Mouse (Mus musculus) liver, adult 2 months (tissue): ENCODE results near the gene Acp5. TPM values are rescaled to one million over a fixed set of nuclear protein-coding genes. Genes with fewer than 3 reads are reported as not detected.

Experiments used
- DNase-seq: peaks from one replicate; pipeline ENCODE4 v3.0.0-alpha.2; 2011; ENCODE audit warnings: low read depth, low spot score; ENCODE audit errors: extremely low read depth
- H3K27ac ChIP-seq: fragments of 200-500 bp; replicated peaks from 2 replicates; pipeline ENCODE4 v1.5.1; 2012; ENCODE audit warnings: low read depth, mild to moderate bottlenecking, control low read depth, inconsistent platforms, low read length; ENCODE audit not compliant: insufficient read depth
- H3K27me3 ChIP-seq: fragments of 200-500 bp; 2 replicates; pipeline ENCODE4 v1.6.1; 2012; ENCODE audit warnings: mild to moderate bottlenecking, moderate library complexity, low read length, inconsistent platforms; ENCODE audit not compliant: control insufficient read depth, insufficient read depth
- H3K36me3 ChIP-seq: fragments of 200-500 bp; 2 replicates; pipeline ENCODE4 v1.6.1; 2012; ENCODE audit warnings: low read length, inconsistent platforms; ENCODE audit not compliant: control insufficient read depth, insufficient read depth
- H3K4me1 ChIP-seq: fragments of 200-500 bp; 2 replicates; pipeline ENCODE4 v1.6.1; 2011; ENCODE audit warnings: low read length; ENCODE audit not compliant: control insufficient read depth, insufficient read depth
- H3K4me3 ChIP-seq: fragments of 200-500 bp; 2 replicates; pipeline ENCODE4 v1.5.1; 2011; ENCODE audit warnings: low read depth, mild to moderate bottlenecking, control low read depth, low read length, moderate library complexity; ENCODE audit not compliant: insufficient read depth
- H3K79me2 ChIP-seq: fragments of 200-500 bp; 2 replicates; pipeline ENCODE4 v1.6.1; 2012; ENCODE audit warnings: inconsistent platforms, mild to moderate bottlenecking, low read length, moderate library complexity; ENCODE audit not compliant: control insufficient read depth, insufficient read depth
- H3K9ac ChIP-seq: fragments of 200-500 bp; 2 replicates; pipeline ENCODE4 v1.6.1; 2012; ENCODE audit warnings: low read depth, mild to moderate bottlenecking, control low read depth, inconsistent platforms, low read length
- CTCF ChIP-seq: fragments of 200-500 bp; IDR thresholded peaks from 2 replicates; pipeline ENCODE4 v1.5.1; 2011; ENCODE audit warnings: low read depth, low read length, control low read depth
- POLR2A ChIP-seq: fragments of 200-500 bp; IDR thresholded peaks from 2 replicates; pipeline ENCODE4 v1.6.1; 2011; ENCODE audit warnings: low read length, control low read depth; ENCODE audit not compliant: insufficient read depth; ENCODE audit errors: extremely low read depth
- WGBS: fragments of 180-500 bp; shearing (Covaris S2); methylation state at CpG from one replicate; pipeline ENCODE4 v1.1.7; 2018; 5-methylcytosine and 5-hydroxymethylcytosine counted together
- polyA plus RNA-seq: library from polyadenylated mRNA; depleted of rRNA; stranded (reverse); fragments of >200 nt; gene quantifications from 2 replicates; pipeline ENCODE4 v1.2.3, GENCODE M21; 2012
- total RNA-seq: library from RNA; depleted of rRNA; stranded (reverse); fragments of >200 nt; gene quantifications from 2 replicates; pipeline ENCODE4 v1.2.3, GENCODE M21; 2014

Acp5 gene
- total and polyA plus RNA-seq, 2 experiments, result 93.6 to 211 TPM

DNA sequence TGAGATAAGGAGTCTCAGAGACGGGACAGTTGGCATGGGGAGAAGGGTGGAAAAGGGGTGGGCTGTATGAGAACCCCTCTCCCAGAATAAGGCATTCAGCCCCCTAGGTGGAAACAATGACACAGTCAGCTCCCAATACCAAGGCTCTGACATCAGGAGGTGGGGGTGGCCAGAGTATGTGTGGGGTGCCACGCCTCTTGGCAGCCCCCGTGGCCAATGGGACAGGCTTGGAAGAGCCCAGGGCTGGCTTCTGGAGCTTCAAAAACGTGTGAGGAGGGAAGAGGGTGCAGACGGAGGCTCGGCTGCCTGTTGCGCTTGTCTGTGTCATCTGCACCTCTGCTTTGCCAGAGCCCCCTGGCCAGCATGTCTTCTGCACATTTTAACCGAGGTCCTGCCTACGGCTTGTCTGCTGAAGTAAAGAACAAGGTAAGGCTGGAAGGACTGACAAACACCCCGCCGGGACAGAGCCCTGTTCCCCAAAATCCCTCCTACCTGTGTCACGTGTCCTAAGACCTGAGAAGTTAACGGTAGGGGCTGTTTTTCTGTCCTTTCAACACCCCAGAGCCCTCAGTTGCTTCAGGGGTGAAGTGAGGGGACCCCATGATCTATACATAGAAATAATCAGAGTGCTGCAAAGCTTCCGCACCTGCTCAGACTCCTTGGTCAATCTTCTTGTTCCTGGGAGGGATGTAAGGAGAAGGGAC is 36.4 kb downstream of the Acp5 start, which contains the start of gene Cnn1:
Cnn1 (plus strand) TSS at position 224 of the 704 bp plus-strand sequence.
- 12% methylated on average over 14 of the region's 14 CpGs for WGBS
- Histone ChIP-seq H3K27me3 (peaks cover 5% of the 10 kb centered on the region; the same call in 1 of the 2 replicates), H3K4me3 (no peak within 1 kb of the TSS), H3K79me2 (no peaks in the 10 kb centered on the region), H3K36me3 (no peaks in the 10 kb centered on the region), H3K9ac (no peak within 1 kb of the TSS), H3K27ac (no peak within 1 kb of the TSS), H3K4me1 (no peaks in the 10 kb centered on the region)
- no peak for DNase-seq
- TF ChIP-seq POLR2A (no peak), CTCF (no peak)

DNA sequence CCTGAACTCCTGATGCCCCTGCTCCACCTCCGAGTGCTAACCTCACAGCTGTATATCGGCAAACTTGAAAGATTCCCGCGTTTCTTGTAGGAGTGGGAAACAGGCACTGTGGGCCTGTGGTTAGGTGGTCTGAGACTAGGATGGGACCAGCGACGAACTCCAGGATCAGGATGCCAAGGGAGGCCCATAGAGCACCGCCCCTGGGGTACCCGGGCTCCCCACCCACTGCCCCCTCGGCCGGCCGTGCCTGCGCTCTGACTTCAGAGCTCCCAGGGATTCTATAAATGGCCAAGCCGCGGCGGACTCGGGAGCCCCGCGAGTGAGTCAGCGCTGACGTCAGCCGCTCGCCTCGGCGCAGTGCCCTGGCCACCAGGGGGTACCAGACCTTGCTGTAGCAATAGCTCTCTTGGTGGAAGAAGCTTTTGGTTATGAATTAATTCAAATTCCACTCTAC is 39.6 kb downstream of the Acp5 start:
- TF ChIP-seq POLR2A (no peak), CTCF (peak; percentile 81)
- peaks cover 5% of the 10 kb centered on the region; the same call in 1 of the 2 replicates for H3K27me3 ChIP-seq
- no peaks in the 10 kb centered on the region for H3K36me3 ChIP-seq
- WGBS, result 2% methylated on average over 24 of the region's 24 CpGs
- H3K4me3 ChIP-seq, result peak overlapping the region; percentile 32; the same call in 1 of the 2 replicates
- H3K79me2 ChIP-seq, result no peaks in the 10 kb centered on the region
- no peaks in the 10 kb centered on the region for H3K4me1 ChIP-seq
- peak overlapping the region; percentile 30; the same call in 1 of the 2 replicates for H3K9ac ChIP-seq
- DNase-seq, result peak; percentile 31
- no peak overlapping the region for H3K27ac ChIP-seq

DNA sequence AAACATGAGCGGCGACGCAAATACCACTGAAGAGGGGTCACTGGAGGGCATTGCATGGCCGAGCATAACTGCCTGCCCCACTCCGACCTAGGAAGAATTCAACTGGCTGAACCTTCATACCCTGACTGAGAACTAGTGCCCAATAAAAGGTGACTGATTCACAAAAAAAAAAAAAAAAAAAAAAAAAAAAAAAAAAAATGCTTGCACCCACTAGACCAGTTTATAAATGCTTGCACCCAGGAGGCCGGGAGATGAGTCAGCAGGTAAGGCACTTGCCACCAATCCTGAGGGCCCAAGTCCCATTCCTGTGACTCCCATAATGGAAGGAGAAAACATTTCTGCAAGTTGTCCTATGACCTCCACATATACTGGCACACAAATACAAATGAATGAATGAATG is 42.8 kb downstream of the Acp5 start:
- Histone ChIP-seq H3K27ac (no peak overlapping the region), H3K27me3 (no peaks in the 10 kb centered on the region), H3K4me3 (no peak overlapping the region), H3K4me1 (no peaks in the 10 kb centered on the region), H3K9ac (no peak overlapping the region), H3K36me3 (no peaks in the 10 kb centered on the region), H3K79me2 (no peaks in the 10 kb centered on the region)
- TF ChIP-seq CTCF, result no peak
- no peak for TF ChIP-seq POLR2A
- WGBS, result 86% methylated on average over 6 of the region's 6 CpGs
- DNase-seq, result no peak

DNA sequence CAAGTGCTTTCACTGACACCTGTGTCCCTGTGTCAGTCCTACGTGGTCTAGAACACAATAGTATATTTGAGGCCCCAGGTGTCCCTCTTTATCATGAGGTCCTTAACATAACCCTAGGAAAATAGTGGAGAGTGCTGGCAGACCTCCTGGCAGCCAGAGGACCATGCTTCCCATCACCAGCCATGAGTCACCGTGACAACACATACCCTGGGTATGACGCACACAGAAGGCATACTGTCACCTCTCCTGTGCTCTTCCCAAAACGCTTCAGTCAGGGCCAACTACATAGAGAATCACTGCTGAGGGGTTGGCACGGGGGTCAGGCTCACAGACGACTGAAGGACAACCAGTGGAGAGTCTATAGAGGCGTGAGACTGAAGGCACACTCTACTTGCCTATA is 45.5 kb downstream of the Acp5 start:
- DNase-seq, result no peak

DNA sequence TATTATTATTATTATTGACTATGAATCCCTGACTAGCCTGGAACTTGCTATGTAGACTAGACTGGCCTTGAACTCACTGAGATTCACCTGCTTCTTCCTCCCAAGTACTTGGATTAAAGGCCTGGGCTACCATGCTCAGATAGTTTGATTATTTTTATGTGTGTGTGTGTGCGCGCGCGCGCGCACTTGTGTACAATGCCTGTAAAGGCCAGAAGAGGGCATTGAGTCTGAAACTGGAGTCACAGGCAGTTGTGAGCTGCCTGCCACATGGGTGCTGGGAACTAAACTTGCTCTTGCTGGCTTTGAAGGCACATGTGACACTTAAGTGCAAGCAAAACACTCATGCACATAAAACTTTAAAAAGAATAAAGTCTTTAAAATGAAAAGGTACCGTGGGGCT is 46.2 kb downstream of the Acp5 start:
- TF ChIP-seq POLR2A (no peak), CTCF (no peak)
- Histone ChIP-seq H3K9ac (no peak overlapping the region), H3K4me3 (no peak overlapping the region), H3K27ac (no peak overlapping the region), H3K36me3 (no peaks in the 10 kb centered on the region), H3K4me1 (peaks cover 4% of the 10 kb centered on the region; the same call in 1 of the 2 replicates), H3K79me2 (no peaks in the 10 kb centered on the region), H3K27me3 (no peaks in the 10 kb centered on the region)
- DNase-seq, result no peak
- WGBS, result 99% methylated on average over 7 of the region's 7 CpGs

More for the DNA sequence above, 45.5 kb downstream of the Acp5 start:
- H3K9ac ChIP-seq, result no peak overlapping the region
- peaks cover 4% of the 10 kb centered on the region; the same call in 1 of the 2 replicates for H3K4me1 ChIP-seq
- no peaks in the 10 kb centered on the region for H3K79me2 ChIP-seq
- H3K36me3 ChIP-seq, result no peaks in the 10 kb centered on the region
- no peak overlapping the region for H3K4me3 ChIP-seq
- no peak for TF ChIP-seq POLR2A
- no peak for TF ChIP-seq CTCF
- WGBS, result 93% methylated on average over 7 of the region's 7 CpGs
- no peaks in the 10 kb centered on the region for H3K27me3 ChIP-seq
- H3K27ac ChIP-seq, result no peak overlapping the region
